Mouse (Mus musculus): ENCODE results near the gene Lmod2. TPM values are rescaled to one million over a fixed set of nuclear protein-coding genes. Genes with fewer than 3 reads are reported as not detected.

Lmod2 gene
- polyA plus RNA-seq, 2 experiments, result 0.02 TPM; not detected in 1

DNA sequence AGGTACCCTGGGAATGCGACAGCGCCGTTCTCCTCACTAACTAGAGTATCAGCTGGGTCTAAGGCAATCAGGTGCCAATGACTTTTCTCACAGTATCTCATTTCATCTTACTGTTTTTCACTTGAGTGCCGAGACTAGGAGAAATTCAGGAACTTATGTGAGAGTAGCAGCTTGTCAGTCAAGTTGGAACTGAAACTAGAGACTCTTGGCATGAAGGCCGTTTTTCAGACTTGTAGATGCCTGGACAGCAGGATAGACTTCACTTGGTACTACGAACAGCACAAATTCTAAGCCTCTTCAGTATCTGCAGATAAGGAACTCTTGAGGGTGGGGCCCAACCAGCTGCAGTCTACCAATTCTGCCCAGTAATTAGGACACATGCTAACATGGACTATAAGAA, 2.6 kb downstream of the Lmod2 start:
- ATAC-seq (ENCODE audit: insufficient read depth), result no peak
- Histone ChIP-seq H3K9me3 (ENCODE audit: control insufficient read depth, low read length) (no peaks in the 10 kb centered on the region), H3K4me1 (replicated peaks; ENCODE audit: control insufficient read depth in 2 of 2, insufficient read depth in 2 of 2, low read length in 1 of 2) (peaks cover 0 to 9% of the 10 kb centered on the region in 2 experiments; a peak in 1 of 4 replicates), H3K27ac (no peak overlapping the region), H3K9ac (replicated peaks) (no peak overlapping the region), H3K36me3 (replicated peaks; ENCODE audit: control insufficient read depth, insufficient read depth, low read depth) (no peaks in the 10 kb centered on the region), H3K27me3 (ENCODE audit: control insufficient read depth, insufficient read depth, low read length) (no peaks in the 10 kb centered on the region), H3K4me3 (ENCODE audit: insufficient read depth in 1 of 2, low read depth in 2 of 2, low read length in 2 of 2) (no peak overlapping the region), H3K4me2 (ENCODE audit: low read depth) (no peak overlapping the region)
- no peak for DNase-seq (ENCODE audit: low read depth in 3 of 3, low spot score in 3 of 3)
- no peak for TF ChIP-seq EP300 (IDR thresholded peaks at IDR 0.05; ENCODE audit: low read depth)
- TF ChIP-seq CTCF (IDR thresholded peaks at IDR 0.05; ENCODE audit: low read depth), result no peak
- 54% methylated on average over 6 of the region's 6 CpGs for WGBS (ENCODE audit: insufficient replicate concordance)

DNA sequence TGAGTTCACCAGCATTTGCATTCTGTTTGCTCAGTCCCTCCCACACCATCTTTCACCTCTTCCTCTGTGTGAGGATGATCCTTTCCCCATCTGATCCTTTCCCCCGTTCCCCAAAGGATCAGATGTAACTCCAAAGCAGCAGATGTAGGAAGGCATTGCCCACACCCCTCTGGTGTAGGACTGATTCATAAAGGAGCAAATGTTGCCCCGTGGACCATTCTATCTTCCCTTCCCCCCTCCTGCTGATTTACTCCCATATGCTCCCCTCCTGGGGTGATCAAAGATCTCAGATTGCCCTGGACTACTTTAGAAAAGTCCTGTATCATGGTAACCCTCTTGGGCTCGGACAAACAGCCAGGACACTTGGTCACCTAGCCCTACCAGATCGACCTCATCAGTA, 3.2 kb downstream of the Lmod2 start:
- Histone ChIP-seq H3K27ac (no peak overlapping the region), H3K4me3 (ENCODE audit: insufficient read depth in 1 of 2, low read depth in 2 of 2, low read length in 2 of 2) (no peak overlapping the region), H3K27me3 (ENCODE audit: control insufficient read depth, insufficient read depth, low read length) (no peaks in the 10 kb centered on the region), H3K4me1 (replicated peaks; ENCODE audit: control insufficient read depth in 2 of 2, insufficient read depth in 2 of 2, low read length in 1 of 2) (peaks cover 0 to 9% of the 10 kb centered on the region in 2 experiments; a peak in 1 of 4 replicates), H3K36me3 (replicated peaks; ENCODE audit: control insufficient read depth, insufficient read depth, low read depth) (no peaks in the 10 kb centered on the region), H3K9me3 (ENCODE audit: control insufficient read depth, low read length) (no peaks in the 10 kb centered on the region), H3K4me2 (ENCODE audit: low read depth) (no peak overlapping the region), H3K9ac (replicated peaks) (no peak overlapping the region)
- no peak for ATAC-seq (ENCODE audit: insufficient read depth)
- DNase-seq (ENCODE audit: low read depth in 3 of 3, low spot score in 3 of 3), result no peak
- no peak for TF ChIP-seq CTCF (IDR thresholded peaks at IDR 0.05; ENCODE audit: low read depth)
- no peak for TF ChIP-seq EP300 (IDR thresholded peaks at IDR 0.05; ENCODE audit: low read depth)
- 47% methylated on average over 4 of the region's 4 CpGs for WGBS (ENCODE audit: insufficient replicate concordance)

GRCm38 (mm10) chr6:24601668-24602067, 4.1 kb downstream of the Lmod2 start:
- Histone ChIP-seq H3K27me3 (ENCODE audit: control insufficient read depth, insufficient read depth, low read length) (no peaks in the 10 kb centered on the region), H3K4me1 (replicated peaks; ENCODE audit: control insufficient read depth in 2 of 2, insufficient read depth in 2 of 2, low read length in 1 of 2) (peaks cover 0 to 9% of the 10 kb centered on the region in 2 experiments; a peak in 1 of 4 replicates), H3K9me3 (ENCODE audit: control insufficient read depth, low read length) (no peaks in the 10 kb centered on the region), H3K9ac (replicated peaks) (no peak overlapping the region), H3K27ac (no peak overlapping the region), H3K4me3 (ENCODE audit: insufficient read depth in 1 of 2, low read depth in 2 of 2, low read length in 2 of 2) (no peak overlapping the region), H3K4me2 (ENCODE audit: low read depth) (no peak overlapping the region), H3K36me3 (replicated peaks; ENCODE audit: control insufficient read depth, insufficient read depth, low read depth) (no peaks in the 10 kb centered on the region)
- 35% methylated on average over 1 of the region's 1 CpGs for WGBS (ENCODE audit: insufficient replicate concordance)
- ATAC-seq (ENCODE audit: insufficient read depth), result no peak
- no peak for DNase-seq (ENCODE audit: low read depth in 3 of 3, low spot score in 3 of 3)
- TF ChIP-seq CTCF (IDR thresholded peaks at IDR 0.05; ENCODE audit: low read depth) (no peak), EP300 (IDR thresholded peaks at IDR 0.05; ENCODE audit: low read depth) (no peak)

DNA sequence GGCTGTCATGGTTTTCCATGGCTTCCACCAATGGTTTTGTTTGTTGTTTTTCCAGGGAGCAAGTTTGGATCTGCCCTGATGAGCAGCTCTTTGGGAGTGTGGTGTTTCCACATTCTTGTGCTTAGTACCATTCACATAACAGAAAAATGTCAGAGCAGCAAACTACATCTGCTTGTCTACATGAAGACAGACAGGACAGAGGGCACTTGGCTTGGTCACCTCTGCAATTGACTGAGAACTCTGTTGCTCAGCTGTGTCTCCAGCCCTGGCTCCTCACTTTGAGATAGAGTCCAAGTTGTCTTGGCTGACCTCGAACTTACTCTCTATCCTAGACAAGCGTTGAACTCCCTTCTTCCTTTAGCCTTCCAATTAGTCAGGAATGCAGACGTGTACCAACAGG, 4.8 kb downstream of the Lmod2 start:
- ATAC-seq (ENCODE audit: insufficient read depth) (no peak), DNase-seq (ENCODE audit: low read depth in 3 of 3, low spot score in 3 of 3) (no peak)
- H3K27me3 ChIP-seq (ENCODE audit: control insufficient read depth, insufficient read depth, low read length), result no peaks in the 10 kb centered on the region
- H3K9me3 ChIP-seq (ENCODE audit: control insufficient read depth, low read length), result no peaks in the 10 kb centered on the region
- TF ChIP-seq EP300 (IDR thresholded peaks at IDR 0.05; ENCODE audit: low read depth), result no peak
- TF ChIP-seq CTCF (IDR thresholded peaks at IDR 0.05; ENCODE audit: low read depth), result no peak
- H3K36me3 ChIP-seq (replicated peaks; ENCODE audit: control insufficient read depth, insufficient read depth, low read depth), result no peaks in the 10 kb centered on the region
- WGBS (ENCODE audit: insufficient replicate concordance), result 61% methylated on average over 3 of the region's 3 CpGs
- H3K4me2 ChIP-seq (ENCODE audit: low read depth), result no peak overlapping the region
- H3K27ac ChIP-seq, result no peak overlapping the region
- H3K9ac ChIP-seq (replicated peaks), result no peak overlapping the region
- H3K4me3 ChIP-seq (ENCODE audit: insufficient read depth in 1 of 2, low read depth in 2 of 2, low read length in 2 of 2), result no peak overlapping the region
- peaks cover 0 to 9% of the 10 kb centered on the region in 2 experiments; a peak in 1 of 4 replicates for H3K4me1 ChIP-seq (replicated peaks; ENCODE audit: control insufficient read depth in 2 of 2, insufficient read depth in 2 of 2, low read length in 1 of 2)

GRCm38 (mm10) chr6:24602993-24603392, 5.4 kb downstream of the Lmod2 start:
- Histone ChIP-seq H3K36me3 (replicated peaks; ENCODE audit: control insufficient read depth, insufficient read depth, low read depth) (no peaks in the 10 kb centered on the region), H3K4me1 (replicated peaks; ENCODE audit: control insufficient read depth in 2 of 2, insufficient read depth in 2 of 2, low read length in 1 of 2) (peaks cover 0 to 9% of the 10 kb centered on the region in 2 experiments; a peak in 1 of 4 replicates), H3K9me3 (ENCODE audit: control insufficient read depth, low read length) (no peaks in the 10 kb centered on the region)

More at GRCm38 (mm10) chr6:24602993-24603392, 5.4 kb downstream of the Lmod2 start:
- no peak overlapping the region for H3K4me2 ChIP-seq (ENCODE audit: low read depth)
- DNase-seq (ENCODE audit: low read depth in 3 of 3, low spot score in 3 of 3) (no peak), ATAC-seq (ENCODE audit: insufficient read depth) (no peak)
- H3K4me3 ChIP-seq (ENCODE audit: insufficient read depth in 1 of 2, low read depth in 2 of 2, low read length in 2 of 2), result no peak overlapping the region
- no peaks in the 10 kb centered on the region for H3K27me3 ChIP-seq (ENCODE audit: control insufficient read depth, insufficient read depth, low read length)
- no peak overlapping the region for H3K27ac ChIP-seq
- H3K9ac ChIP-seq (replicated peaks), result no peak overlapping the region
- no peak for TF ChIP-seq EP300 (IDR thresholded peaks at IDR 0.05; ENCODE audit: low read depth)
- TF ChIP-seq CTCF (IDR thresholded peaks at IDR 0.05; ENCODE audit: low read depth), result no peak
- WGBS (ENCODE audit: insufficient replicate concordance), result 64% methylated on average over 5 of the region's 5 CpGs

All from liver, embryonic 14.5 days (tissue).